ENCODE assay signal across 15 mouse cellular contexts in the genomic region with DNA sequence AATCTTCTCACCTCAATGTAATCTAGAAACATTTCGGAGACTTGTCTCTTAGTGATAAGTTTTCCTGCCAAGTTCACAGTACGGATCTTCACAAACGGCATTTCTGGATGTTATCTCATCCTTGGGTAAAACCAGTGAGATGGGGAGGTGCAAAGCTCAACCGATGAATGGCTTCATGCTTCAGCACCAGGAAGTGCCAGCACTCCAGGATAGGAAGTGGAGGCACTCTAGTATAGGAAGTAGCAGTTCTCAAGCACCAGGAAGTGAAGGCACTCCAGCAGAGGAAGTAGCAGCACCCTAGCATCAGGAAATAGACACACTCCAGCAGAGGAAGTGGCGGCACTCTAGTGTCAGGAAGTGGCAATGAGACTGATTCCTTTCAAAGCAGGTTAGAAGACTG. TPM values are rescaled to one million over a fixed set of nuclear protein-coding genes. Genes with fewer than 3 reads are reported as not detected.
DNase-seq lines count a peak whose midpoint lies in the region; ATAC-seq and TF ChIP-seq lines count a peak whose summit lies in the region.
"Had no signal": no experiment of that assay in that cellular context is flagged by ENCODE, and none has a peak within 500 bp of the region (broad histone marks: within the 10 kb centered on the region; RNA-seq: fewer than 3 reads in every experiment).

No protein-coding gene starts in this region.

- H3K4me2 ChIP-seq in forebrain, embryonic 14.5 days (ENCODE audit: low read length) = no peak overlapping the region
- no peak overlapping the region for H3K4me2 ChIP-seq in forebrain, embryonic 12.5 days
- H3K4me2 ChIP-seq: kidney, embryonic 15.5 days; limb, embryonic 15.5 days; lung, embryonic 14.5 days; midbrain, embryonic 12.5 days had no signal

- no peaks in the 10 kb centered on the region for H3K27me3 ChIP-seq in spleen, adult 2 months (ENCODE audit: control insufficient read depth, insufficient read depth, low read length)
- no peaks in the 10 kb centered on the region for H3K27me3 ChIP-seq in forebrain, embryonic 14.5 days (replicated peaks; ENCODE audit: control insufficient read depth, insufficient read depth, low read length)
- H3K27me3 ChIP-seq in forebrain, embryonic 12.5 days = no peaks in the 10 kb centered on the region
- H3K27me3 ChIP-seq: kidney, embryonic 15.5 days; limb, embryonic 15.5 days; midbrain, embryonic 12.5 days had no signal

- no peaks in the 10 kb centered on the region for H3K36me3 ChIP-seq in spleen, adult 2 months (ENCODE audit: control insufficient read depth, insufficient read depth, low read length)
- no peaks in the 10 kb centered on the region for H3K36me3 ChIP-seq in forebrain, embryonic 14.5 days (ENCODE audit: control insufficient read depth, insufficient read depth, low read length)
- no peaks in the 10 kb centered on the region for H3K36me3 ChIP-seq in forebrain, embryonic 12.5 days (replicated peaks)
- H3K36me3 ChIP-seq: hindbrain, embryonic 10.5 days; kidney, embryonic 15.5 days; limb, embryonic 15.5 days; midbrain, embryonic 12.5 days had no signal

- peak; percentile 39 to 40 for DNase-seq in spleen, adult 2 months (ENCODE audit: low read depth in 1 of 2, low spot score in 2 of 2)
- DNase-seq in spleen, adult 18-20 months = no peak
- peak; percentile 78 for DNase-seq in T-cell, adult 2 months (ENCODE audit: low spot score)
- DNase-seq in forebrain, embryonic 14.5 days (ENCODE audit: low spot score) = no peak
- no peak for DNase-seq in layer of hippocampus, adult 8-10 months (ENCODE audit: low spot score in 2 of 2)
- DNase-seq: cerebellum, adult 11 months; heart, adult 18-20 months; layer of hippocampus, postnatal 36 days; lung, embryonic 14.5 days had no signal

- no peak for TF ChIP-seq CTCF in spleen, adult 2 months (IDR thresholded peaks at IDR 0.05; ENCODE audit: extremely low read depth, insufficient read depth, insufficient read length, insufficient replicate concordance)

- no peak overlapping the region for H3K27ac ChIP-seq in spleen, adult 2 months (ENCODE audit: insufficient read depth, low read length)
- H3K27ac ChIP-seq in forebrain, embryonic 14.5 days (ENCODE audit: low read depth, low read length) = no peak overlapping the region
- H3K27ac ChIP-seq in forebrain, embryonic 12.5 days = no peak overlapping the region
- H3K27ac ChIP-seq: hindbrain, embryonic 10.5 days; kidney, embryonic 15.5 days; limb, embryonic 15.5 days; midbrain, embryonic 12.5 days had no signal

- H3K4me3 ChIP-seq in spleen, adult 2 months (ENCODE audit: extremely low read depth, insufficient read depth, insufficient read length) = no peak overlapping the region
- H3K4me3 ChIP-seq in forebrain, embryonic 14.5 days (ENCODE audit: low read depth, low read length) = no peak overlapping the region
- H3K4me3 ChIP-seq in forebrain, embryonic 12.5 days (replicated peaks) = no peak overlapping the region
- H3K4me3 ChIP-seq: hindbrain, embryonic 10.5 days; kidney, embryonic 15.5 days; limb, embryonic 15.5 days; midbrain, embryonic 12.5 days had no signal

- no peak for TF ChIP-seq POLR2A in spleen, adult 2 months (IDR thresholded peaks at IDR 0.05; ENCODE audit: low read depth, low read length)

- peak; percentile 62 for ATAC-seq in monocyte, adult 5-6 weeks (replicated peaks; ENCODE audit: insufficient number of reproducible peaks, low FRiP score, low TSS enrichment, poor library complexity, severe bottlenecking)
- no peak for ATAC-seq in forebrain, embryonic 14.5 days
- ATAC-seq in forebrain, embryonic 12.5 days (ENCODE audit: low FRiP score) = no peak

- WGBS in spleen, adult 2 months = 56% methylated on average over 5 of the region's 5 CpGs
- 92% methylated on average over 5 of the region's 5 CpGs for WGBS in forebrain, embryonic 14.5 days
- WGBS in forebrain, embryonic 12.5 days = 91% methylated on average over 5 of the region's 5 CpGs

- no peak overlapping the region for H3K9ac ChIP-seq in forebrain, embryonic 14.5 days (ENCODE audit: low read length)
- H3K9ac ChIP-seq in forebrain, embryonic 12.5 days = no peak overlapping the region
- H3K9ac ChIP-seq: kidney, embryonic 15.5 days; limb, embryonic 15.5 days; lung, embryonic 14.5 days; midbrain, embryonic 12.5 days had no signal

- no peaks in the 10 kb centered on the region for H3K9me3 ChIP-seq in forebrain, embryonic 14.5 days (replicated peaks; ENCODE audit: control insufficient read depth, low read length)
- no peaks in the 10 kb centered on the region for H3K9me3 ChIP-seq in forebrain, embryonic 12.5 days
- H3K9me3 ChIP-seq: hindbrain, embryonic 10.5 days; kidney, embryonic 15.5 days; limb, embryonic 15.5 days; midbrain, embryonic 12.5 days had no signal

- peaks cover 7% of the 10 kb centered on the region for H3K4me1 ChIP-seq in spleen, adult 2 months (ENCODE audit: control insufficient read depth, insufficient read depth, insufficient read length)
- no peaks in the 10 kb centered on the region for H3K4me1 ChIP-seq in forebrain, embryonic 14.5 days (ENCODE audit: control insufficient read depth, insufficient read depth, low read length)
- H3K4me1 ChIP-seq in forebrain, embryonic 12.5 days = no peaks in the 10 kb centered on the region
- H3K4me1 ChIP-seq: midbrain, embryonic 12.5 days had no signal

RNA-seq across cellular contexts. Expression of gene Fli1, which starts 27.9 kb away (rescaled TPM):
- polyA plus RNA-seq in spleen, adult 2 months (2012; rRNA removed) = 24.4 and 31.3 TPM in 2 replicates
- 94.4 to 137 TPM (median 98.0 TPM) in 3 replicates for total RNA-seq in monocyte, adult 5-6 weeks (2017)
- polyA plus RNA-seq in forebrain, embryonic 14.5 days (2014; fragmentation: Nextera tagmentation; extraction: Ambion mirVana) = 5.5 and 6.2 TPM in 2 replicates
- polyA plus RNA-seq in forebrain, embryonic 12.5 days (2016; fragmentation: Nextera tagmentation; extraction: Ambion mirVana) = 9.4 and 9.8 TPM in 2 replicates
- 10 to 100 TPM in 1 of 4 experiments, 1 to 10 TPM in 3; 4.4 to 11.1 (median 6.3) TPM for total RNA-seq in layer of hippocampus, adult 8-10 months (2022)

Comparison
In these comparisons a context has a peak if more than half of its experiments do, and no peak if none do; other contexts are left out.
1. DNase-seq: peak in spleen, adult 2 months (2 of 2) and T-cell, adult 2 months (single experiment); none in spleen, adult 18-20 months (0 of 2), forebrain, embryonic 14.5 days (single experiment) and layer of hippocampus, adult 8-10 months (0 of 2).